Mouse (Mus musculus): Measurements from ENCODE around the gene Map7.

DNA sequence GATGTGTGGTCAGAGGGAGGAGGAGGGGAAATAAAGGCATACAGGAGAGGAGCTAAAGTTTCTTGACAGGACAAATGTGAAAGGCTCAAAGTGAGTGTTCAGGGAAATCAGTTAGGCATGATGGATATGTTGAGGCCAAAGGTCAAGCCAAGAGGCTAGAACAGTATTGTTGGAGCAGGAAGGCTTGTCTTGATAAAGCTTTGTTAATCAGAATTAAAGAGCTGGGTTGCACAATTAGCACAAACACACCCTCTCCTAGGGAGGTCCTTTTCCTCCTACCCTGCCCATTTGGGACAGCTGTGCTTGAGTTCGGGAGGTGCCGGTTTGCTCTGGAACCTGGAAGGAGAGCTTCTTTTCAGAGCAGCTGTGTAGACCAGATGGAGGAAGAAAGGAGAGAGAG, 5.2 kb downstream of the Map7 start:
- no peak for TF ChIP-seq POLR2A (IDR thresholded peaks at IDR 0.05; ENCODE audit: low read depth, low read length)
- no peak for TF ChIP-seq CTCF (IDR thresholded peaks at IDR 0.05; ENCODE audit: borderline replicate concordance, insufficient read depth, low read length)
